Mouse (Mus musculus) heart, embryonic 14.5 days (tissue): Measurements from ENCODE around the gene Cers6. TPM values are rescaled to one million over a fixed set of nuclear protein-coding genes. Genes with fewer than 3 reads are reported as not detected.

Experiments
- ATAC-seq: fragments of 200-750 bp; cut with Nextera tagmentation; 2 replicates; pipeline ENCODE4 v1.8.0; 2017; ENCODE audit warnings: low read depth, moderate TSS enrichment; ENCODE audit not compliant: insufficient number of reproducible peaks, insufficient read depth, low FRiP score
- H3K27ac ChIP-seq, 2 experiments: fragments of 200-500 bp in 1 of 2; fragments of 300-500 bp in 1 of 2; sonication (generic) in 1 of 2; replicated peaks in 1 of 2; 2 replicates each; pipeline ENCODE4 v1.5.1; 2012 to 2014; ENCODE audit warnings: low read depth in 2 of 2, low read length in 2 of 2, control low read depth in 1 of 2, mild to moderate bottlenecking in 1 of 2, mixed read lengths in 1 of 2; ENCODE audit not compliant: control insufficient read depth in 1 of 2, insufficient read depth in 1 of 2
- H3K27me3 ChIP-seq: fragments of 300-500 bp; sonication (generic); 2 replicates; pipeline ENCODE4 v1.6.1; 2014; ENCODE audit warnings: mild to moderate bottlenecking, low read length, control low read depth; ENCODE audit not compliant: control insufficient read depth, insufficient read depth
- H3K36me3 ChIP-seq: fragments of 300-500 bp; sonication (generic); 2 replicates; pipeline ENCODE4 v1.6.1; 2014; ENCODE audit warnings: mild to moderate bottlenecking, control low read depth, low read length, mixed read lengths; ENCODE audit not compliant: control insufficient read depth, insufficient read depth
- H3K4me1 ChIP-seq, 2 experiments: fragments of 200-500 bp in 1 of 2; fragments of 300-500 bp in 1 of 2; sonication (generic) in 1 of 2; 2 replicates each; pipeline ENCODE4 v1.6.1; 2012 to 2014; ENCODE audit warnings: low read length in 2 of 2, control low read depth in 1 of 2, mixed read lengths in 1 of 2; ENCODE audit not compliant: control insufficient read depth in 2 of 2, insufficient read depth in 2 of 2
- H3K4me2 ChIP-seq: fragments of 300-500 bp; sonication (generic); 2 replicates; pipeline ENCODE4 v1.6.1; 2014; ENCODE audit warnings: mild to moderate bottlenecking, low read length
- H3K4me3 ChIP-seq, 2 experiments: fragments of 200-500 bp in 1 of 2; fragments of 300-500 bp in 1 of 2; sonication (generic) in 1 of 2; 2 replicates each; pipeline ENCODE4 v1.5.1; 2012 to 2014; ENCODE audit warnings: low read length in 2 of 2, mild to moderate bottlenecking in 2 of 2, control low read depth in 1 of 2, low read depth in 1 of 2, moderate library complexity in 1 of 2; ENCODE audit not compliant: control insufficient read depth in 1 of 2, insufficient read depth in 1 of 2
- H3K9ac ChIP-seq: fragments of 300-500 bp; sonication (generic); 2 replicates; pipeline ENCODE4 v1.6.1; 2014; ENCODE audit warnings: mild to moderate bottlenecking, low read length
- H3K9me3 ChIP-seq: fragments of 300-500 bp; sonication (generic); 2 replicates; pipeline ENCODE4 v1.6.1; 2016; ENCODE audit warnings: low read length, control low read depth; ENCODE audit not compliant: control insufficient read depth
- WGBS: fragments of 180-500 bp; shearing (Covaris S2); extraction: QIAGEN DNeasy Blood & Tissue Kit; methylation state at CpG from one replicate; pipeline ENCODE4 v1.1.7; 2014; 5-methylcytosine and 5-hydroxymethylcytosine counted together
- polyA plus RNA-seq: library from polyadenylated mRNA; unstranded; fragments of >200 nt; fragmentation: Nextera tagmentation; extraction: Ambion mirVana; gene quantifications from 2 replicates; pipeline ENCODE4 v1.2.1, GENCODE M21; 2014

Gene Cers6
- polyA plus RNA-seq, 1 experiment from 2014 or later: 34.4 TPM

DNA sequence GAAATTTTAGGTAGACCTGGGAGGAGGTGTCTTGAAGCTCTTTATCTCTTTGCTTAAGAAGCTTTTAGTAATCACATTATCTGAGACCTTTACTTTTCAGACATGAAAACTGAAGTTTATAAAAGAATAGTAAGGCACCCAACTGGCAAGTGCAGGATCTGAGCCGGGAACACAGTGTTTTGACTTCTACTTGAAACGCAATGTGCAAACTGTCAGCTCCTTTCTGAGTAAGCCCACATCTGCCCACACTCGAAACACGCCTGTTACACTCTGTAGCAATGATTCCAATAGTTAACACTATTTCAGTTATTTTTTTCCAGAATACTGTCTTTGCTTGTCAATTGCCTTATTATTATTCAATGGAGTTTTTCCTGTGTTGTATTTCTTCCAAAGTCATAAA is 235.6 kb downstream of the Cers6 start:
- no peaks in the 10 kb centered on the region for H3K9me3 ChIP-seq
- no peaks in the 10 kb centered on the region; a peak in 1 of 4 replicates for H3K4me1 ChIP-seq
- ATAC-seq: no peak
- WGBS: 81% methylated on average over 4 of the region's 4 CpGs
- no peaks in the 10 kb centered on the region for H3K27me3 ChIP-seq
- no peak overlapping the region for H3K4me2 ChIP-seq
- no peaks in the 10 kb centered on the region for H3K36me3 ChIP-seq
- no peak overlapping the region for H3K9ac ChIP-seq
- no peak overlapping the region for H3K27ac ChIP-seq
- H3K4me3 ChIP-seq: no peak overlapping the region

- Histone ChIP-seq H3K4me1 (no peaks in the 10 kb centered on the region; a peak in 1 of 4 replicates), H3K4me2 (no peak overlapping the region), H3K9me3 (no peaks in the 10 kb centered on the region), H3K27me3 (no peaks in the 10 kb centered on the region), H3K4me3 (no peak overlapping the region), H3K36me3 (no peaks in the 10 kb centered on the region), H3K9ac (no peak overlapping the region), H3K27ac (no peak overlapping the region)
- no peak for ATAC-seq
- 60% methylated on average over 2 of the region's 2 CpGs for WGBS
These were observed 236.3 kb downstream of the Cers6 start for GRCm38 (mm10) chr2:69097526-69097925.

DNA sequence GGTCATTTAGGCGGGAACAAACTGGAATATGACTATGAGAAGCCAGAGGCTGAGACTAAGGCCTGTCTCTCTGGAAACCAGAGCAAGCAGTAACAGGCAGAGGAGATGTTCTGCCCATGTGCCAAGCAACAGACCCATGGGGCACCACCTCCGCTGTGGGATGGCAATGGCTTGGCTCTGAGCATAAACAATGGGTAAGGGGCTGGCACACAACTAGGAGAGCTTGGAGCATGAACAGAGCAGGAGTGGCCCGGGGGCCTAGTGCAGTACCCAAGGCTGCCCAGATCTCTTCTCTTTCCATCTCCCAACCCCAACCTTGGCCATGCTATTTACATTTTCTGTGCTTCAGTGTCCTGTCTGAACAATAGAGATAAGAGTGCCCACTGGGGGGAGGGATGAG is 237.5 kb downstream of the Cers6 start:
- no peak overlapping the region for H3K4me2 ChIP-seq
- H3K36me3 ChIP-seq: no peaks in the 10 kb centered on the region
- no peak for ATAC-seq
- no peak overlapping the region for H3K9ac ChIP-seq
- no peak overlapping the region for H3K4me3 ChIP-seq
- no peaks in the 10 kb centered on the region for H3K9me3 ChIP-seq
- H3K27ac ChIP-seq: no peak overlapping the region
- no peaks in the 10 kb centered on the region; a peak in 1 of 4 replicates for H3K4me1 ChIP-seq
- no peaks in the 10 kb centered on the region for H3K27me3 ChIP-seq
- 94% methylated on average over 3 of the region's 3 CpGs for WGBS

- Histone ChIP-seq H3K36me3 (no peaks in the 10 kb centered on the region), H3K4me2 (no peak overlapping the region), H3K27me3 (no peaks in the 10 kb centered on the region), H3K4me3 (no peak overlapping the region), H3K4me1 (no peaks in the 10 kb centered on the region; a peak in 1 of 4 replicates), H3K9ac (no peak overlapping the region), H3K27ac (no peak overlapping the region), H3K9me3 (no peaks in the 10 kb centered on the region)
- 96% methylated on average over 7 of the region's 7 CpGs for WGBS
- ATAC-seq: no peak
These were observed 237.9 kb downstream of the Cers6 start for GRCm38 (mm10) chr2:69099147-69099546.

- H3K36me3 ChIP-seq: no peaks in the 10 kb centered on the region
- ATAC-seq: no peak
- H3K4me1 ChIP-seq: no peaks in the 10 kb centered on the region; a peak in 1 of 4 replicates
- no peak overlapping the region for H3K4me2 ChIP-seq
- WGBS: 17% methylated on average over 3 of the region's 3 CpGs
- H3K27ac ChIP-seq: no peak overlapping the region
- H3K9me3 ChIP-seq: no peaks in the 10 kb centered on the region
- H3K9ac ChIP-seq: no peak overlapping the region
- H3K4me3 ChIP-seq: no peak overlapping the region
- H3K27me3 ChIP-seq: no peaks in the 10 kb centered on the region
These were observed 239.5 kb downstream of the Cers6 start for GRCm38 (mm10) chr2:69100706-69101105.

- Histone ChIP-seq H3K27ac (no peak overlapping the region), H3K4me3 (no peak overlapping the region), H3K36me3 (no peaks in the 10 kb centered on the region), H3K9ac (no peak overlapping the region), H3K9me3 (no peaks in the 10 kb centered on the region), H3K4me1 (0 out of 4 replicates have a peak, but pooled peaks cover 0 to 2% of the 10 kb centered on the region in 2 experiments), H3K27me3 (no peaks in the 10 kb centered on the region), H3K4me2 (no peak overlapping the region)
- no peak for ATAC-seq
- WGBS: 92% methylated on average over 3 of the region's 3 CpGs
These were observed 242.3 kb downstream of the Cers6 start for GRCm38 (mm10) chr2:69103526-69103925.

- no peak for ATAC-seq
- Histone ChIP-seq H3K4me2 (no peak overlapping the region), H3K9ac (no peak overlapping the region), H3K27ac (no peak overlapping the region), H3K36me3 (no peaks in the 10 kb centered on the region), H3K27me3 (no peaks in the 10 kb centered on the region), H3K4me1 (0 out of 4 replicates have a peak, but pooled peaks cover 2% of the 10 kb centered on the region in 2 experiments), H3K4me3 (no peak overlapping the region), H3K9me3 (no peaks in the 10 kb centered on the region)
- 74% methylated on average over 10 of the region's 10 CpGs for WGBS
These were observed 243.4 kb downstream of the Cers6 start for GRCm38 (mm10) chr2:69104511-69105145.

- no peaks in the 10 kb centered on the region for H3K27me3 ChIP-seq
- 69% methylated on average over 5 of the region's 5 CpGs for WGBS
- H3K27ac ChIP-seq: no peak overlapping the region
- H3K4me1 ChIP-seq: 0 out of 4 replicates have a peak, but pooled peaks cover 2% of the 10 kb centered on the region in 2 experiments
- no peak overlapping the region for H3K4me2 ChIP-seq
- H3K4me3 ChIP-seq: no peak overlapping the region
- no peak for ATAC-seq
- no peaks in the 10 kb centered on the region for H3K9me3 ChIP-seq
- peaks cover 7% of the 10 kb centered on the region for H3K36me3 ChIP-seq
- H3K9ac ChIP-seq: no peak overlapping the region
These were observed 248.0 kb downstream of the Cers6 start for GRCm38 (mm10) chr2:69109246-69109645.
